Mouse (Mus musculus) limb, embryonic 15.5 days (tissue): ENCODE data around the gene Pigq. TPM values are rescaled to one million over a fixed set of nuclear protein-coding genes. Genes with fewer than 3 reads are reported as not detected.

Source experiments
- ATAC-seq: fragments of 200-750 bp; cut with Nextera tagmentation; 2 replicates; pipeline ENCODE4 v1.8.0; 2017; ENCODE audit warnings: low read depth, moderate TSS enrichment; ENCODE audit not compliant: insufficient number of reproducible peaks, low FRiP score, low TSS enrichment
- H3K27ac ChIP-seq: fragments of 300-500 bp; sonication (generic); 2 replicates; pipeline ENCODE4 v1.5.1; 2015; ENCODE audit warnings: moderate library complexity, mild to moderate bottlenecking, inconsistent platforms
- H3K27me3 ChIP-seq: fragments of 300-500 bp; sonication (generic); 2 replicates; pipeline ENCODE4 v1.6.1; 2015; ENCODE audit warnings: inconsistent platforms
- H3K36me3 ChIP-seq: fragments of 300-500 bp; sonication (generic); 2 replicates; pipeline ENCODE4 v1.6.1; 2015; ENCODE audit warnings: inconsistent platforms
- H3K4me1 ChIP-seq: fragments of 300-500 bp; sonication (generic); 2 replicates; pipeline ENCODE4 v1.6.1; 2015; ENCODE audit warnings: inconsistent platforms
- H3K4me2 ChIP-seq: fragments of 300-500 bp; sonication (generic); 2 replicates; pipeline ENCODE4 v1.6.1; 2015; ENCODE audit warnings: mild to moderate bottlenecking, inconsistent platforms
- H3K4me3 ChIP-seq: fragments of 300-500 bp; sonication (generic); 2 replicates; pipeline ENCODE4 v1.5.1; 2015; ENCODE audit warnings: mild to moderate bottlenecking, inconsistent platforms
- H3K9ac ChIP-seq: fragments of 300-500 bp; sonication (generic); 2 replicates; pipeline ENCODE4 v1.6.1; 2015; ENCODE audit warnings: inconsistent platforms
- H3K9me3 ChIP-seq: fragments of 300-500 bp; sonication (generic); 2 replicates; pipeline ENCODE4 v1.6.1; 2016; ENCODE audit warnings: inconsistent platforms
- WGBS: fragments of 180-500 bp; shearing (Covaris S2); methylation state at CpG from one replicate; pipeline ENCODE4 v1.1.7; 2015; 5-methylcytosine and 5-hydroxymethylcytosine counted together
- polyA plus RNA-seq: library from polyadenylated mRNA; unstranded; fragments of >200 nt; fragmentation: Nextera tagmentation; extraction: Ambion mirVana; gene quantifications from 2 replicates; pipeline ENCODE4 v1.2.1, GENCODE M21; 2015

Gene Pigq
- polyA plus RNA-seq, 1 experiment from 2014 or later = 45.7 TPM

GRCm38 (mm10) chr17:25916931-25917647, 27.6 kb downstream of the Pigq start:
- ATAC-seq = no peak
- Histone ChIP-seq H3K9ac (no peak overlapping the region), H3K27me3 (no peaks in the 10 kb centered on the region), H3K36me3 (peaks cover 17% of the 10 kb centered on the region), H3K4me3 (peak overlapping the region; percentile 3; the same call in 1 of the 2 replicates), H3K4me2 (no peak overlapping the region), H3K9me3 (no peaks in the 10 kb centered on the region), H3K27ac (peak overlapping the region; percentile 5; the same call in 1 of the 2 replicates), H3K4me1 (peaks cover 29% of the 10 kb centered on the region)
- WGBS = 74% methylated on average over 8 of the region's 8 CpGs

DNA sequence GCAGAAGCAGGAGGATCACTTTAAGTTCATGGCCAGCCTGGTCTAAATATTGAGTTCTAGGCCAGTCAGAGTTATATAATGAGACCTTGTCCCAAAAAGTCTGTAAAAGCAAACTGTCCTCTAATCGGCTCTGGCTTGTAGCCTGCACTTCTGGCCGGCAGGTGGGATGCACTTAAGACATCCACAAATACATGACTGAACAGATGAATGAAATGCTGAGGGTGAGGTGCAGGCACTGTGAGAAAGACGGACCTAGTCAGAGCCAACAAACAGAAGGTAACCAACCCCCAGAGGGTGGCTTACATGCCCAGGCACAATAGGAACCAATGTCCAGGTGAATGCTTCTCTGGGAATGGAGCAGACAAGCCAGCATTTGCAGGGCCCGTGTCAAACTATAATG, 30.4 kb downstream of the Pigq start:
- Histone ChIP-seq H3K9ac (no peak overlapping the region), H3K27me3 (no peaks in the 10 kb centered on the region), H3K4me2 (no peak overlapping the region), H3K27ac (no peak overlapping the region), H3K4me1 (peaks cover 22% of the 10 kb centered on the region), H3K9me3 (no peaks in the 10 kb centered on the region), H3K4me3 (no peak overlapping the region), H3K36me3 (peaks cover 24% of the 10 kb centered on the region)
- no peak for ATAC-seq
- 76% methylated on average over 4 of the region's 4 CpGs for WGBS

DNA sequence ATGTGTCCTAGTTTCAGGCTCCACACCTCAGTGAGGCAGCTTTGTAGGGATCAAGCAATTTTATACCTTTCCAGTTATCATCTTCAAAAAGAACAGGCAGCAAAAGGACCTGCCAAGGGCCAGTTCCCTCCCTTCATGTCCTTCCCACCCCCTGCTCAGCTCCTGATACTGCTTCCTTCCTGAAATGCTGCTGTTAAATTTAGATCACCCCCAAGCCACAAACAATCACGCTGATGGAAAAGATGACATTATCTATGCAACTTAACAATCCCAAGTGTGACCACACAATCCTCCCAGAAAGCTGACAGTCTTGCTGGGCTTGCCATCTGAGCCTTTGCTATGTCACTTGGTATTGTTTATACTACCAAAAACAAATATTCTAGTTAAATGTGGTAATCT, 30.9 kb downstream of the Pigq start:
- no peak overlapping the region for H3K4me2 ChIP-seq
- H3K27me3 ChIP-seq = no peaks in the 10 kb centered on the region
- WGBS = 68% methylated on average over 1 of the region's 1 CpGs
- H3K4me3 ChIP-seq = no peak overlapping the region
- H3K4me1 ChIP-seq = peaks cover 22% of the 10 kb centered on the region
- no peak for ATAC-seq
- H3K9me3 ChIP-seq = no peaks in the 10 kb centered on the region
- peaks cover 24% of the 10 kb centered on the region for H3K36me3 ChIP-seq
- no peak overlapping the region for H3K9ac ChIP-seq
- H3K27ac ChIP-seq = no peak overlapping the region

DNA sequence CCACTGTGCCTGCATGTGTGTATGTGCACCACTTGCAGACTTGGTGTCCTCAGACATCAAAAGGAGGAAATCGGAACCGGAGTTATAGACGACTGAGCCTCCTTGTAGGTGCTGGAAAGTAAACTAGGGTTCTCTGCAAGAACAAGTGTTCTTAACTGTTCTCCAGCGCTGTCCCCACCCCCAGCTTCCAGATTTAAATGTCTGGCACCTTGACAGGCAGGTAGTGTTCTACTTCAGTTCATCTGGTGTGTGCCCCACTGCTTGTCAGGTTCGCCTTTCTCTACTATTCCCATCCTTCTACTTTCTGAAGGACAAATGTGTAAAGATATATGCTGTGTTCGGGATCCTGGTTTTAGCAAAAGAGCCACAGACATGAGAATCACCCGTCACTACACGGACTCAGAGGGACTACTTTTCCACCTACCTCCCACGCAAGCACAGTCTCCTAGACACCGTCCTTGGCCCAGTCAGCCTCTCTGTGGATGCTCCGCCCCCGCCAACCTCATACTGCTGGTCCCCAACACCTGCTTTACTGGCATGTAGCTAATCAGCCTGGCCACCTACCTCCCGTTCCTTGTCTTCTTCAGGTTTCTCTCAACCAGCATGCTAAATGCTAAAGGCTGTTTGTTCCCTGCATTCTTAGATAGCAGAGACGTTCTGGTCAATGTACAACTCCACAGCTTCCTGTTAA, 31.4 kb downstream of the Pigq start:
- no peak for ATAC-seq

GRCm38 (mm10) chr17:25911816-25912215, 32.9 kb downstream of the Pigq start:
- Histone ChIP-seq H3K36me3 (peaks cover 19% of the 10 kb centered on the region), H3K4me1 (0 out of 2 replicates have a peak, but pooled peaks cover 3% of the 10 kb centered on the region), H3K27me3 (no peaks in the 10 kb centered on the region), H3K9me3 (no peaks in the 10 kb centered on the region), H3K4me2 (no peak overlapping the region), H3K27ac (no peak overlapping the region), H3K9ac (no peak overlapping the region), H3K4me3 (no peak overlapping the region)
- no peak for ATAC-seq
- 83% methylated on average over 4 of the region's 4 CpGs for WGBS

More for the DNA sequence above, 31.4 kb downstream of the Pigq start:
- Histone ChIP-seq H3K27me3 (no peaks in the 10 kb centered on the region), H3K4me3 (no peak overlapping the region), H3K36me3 (peaks cover 24% of the 10 kb centered on the region), H3K4me1 (peaks cover 17% of the 10 kb centered on the region), H3K4me2 (no peak overlapping the region), H3K27ac (no peak overlapping the region), H3K9ac (no peak overlapping the region), H3K9me3 (no peaks in the 10 kb centered on the region)
- WGBS = 83% methylated on average over 14 of the region's 14 CpGs

GRCm38 (mm10) chr17:25907640-25908039, 37.1 kb downstream of the Pigq start:
- Histone ChIP-seq H3K9me3 (no peaks in the 10 kb centered on the region), H3K4me2 (no peak overlapping the region), H3K9ac (no peak overlapping the region), H3K36me3 (peaks cover 14% of the 10 kb centered on the region), H3K4me1 (no peaks in the 10 kb centered on the region), H3K4me3 (no peak overlapping the region), H3K27me3 (no peaks in the 10 kb centered on the region), H3K27ac (no peak overlapping the region)
- WGBS = 86% methylated on average over 2 of the region's 2 CpGs
- ATAC-seq = no peak

DNA sequence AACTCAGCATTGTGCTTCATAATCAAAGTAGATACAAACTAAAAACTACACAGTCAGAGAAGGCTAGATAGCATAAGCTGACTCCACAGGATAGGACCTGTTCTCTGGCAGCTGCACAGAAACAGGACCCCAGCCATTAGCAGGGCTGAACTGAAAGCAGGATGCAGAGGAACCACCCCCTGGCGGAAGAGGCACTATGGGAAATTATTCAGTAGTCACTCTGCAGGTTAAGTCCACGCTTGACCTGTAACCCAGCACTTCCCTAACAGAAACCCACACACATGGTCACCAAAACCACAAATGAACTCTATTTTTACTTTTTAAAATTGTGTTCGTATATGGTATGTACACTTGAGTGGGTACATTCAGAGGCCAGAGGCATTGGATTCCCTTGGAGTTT, 41.7 kb downstream of the Pigq start:
- Histone ChIP-seq H3K4me1 (no peaks in the 10 kb centered on the region), H3K9me3 (no peaks in the 10 kb centered on the region), H3K36me3 (peaks cover 11% of the 10 kb centered on the region), H3K27ac (no peak overlapping the region), H3K9ac (no peak overlapping the region), H3K27me3 (no peaks in the 10 kb centered on the region), H3K4me3 (no peak overlapping the region), H3K4me2 (no peak overlapping the region)
- ATAC-seq = no peak
- WGBS = 78% methylated on average over 3 of the region's 3 CpGs

- Histone ChIP-seq H3K9ac (no peak overlapping the region), H3K27ac (no peak overlapping the region), H3K27me3 (no peaks in the 10 kb centered on the region), H3K4me3 (no peak overlapping the region), H3K9me3 (no peaks in the 10 kb centered on the region), H3K4me2 (no peak overlapping the region), H3K36me3 (peaks cover 11% of the 10 kb centered on the region), H3K4me1 (no peaks in the 10 kb centered on the region)
- 100% methylated on average over 1 of the region's 1 CpGs for WGBS
- ATAC-seq = no peak
Observed at GRCm38 (mm10) chr17:25900193-25900592, 44.5 kb downstream of the Pigq start.

- WGBS = 70% methylated on average over 12 of the region's 12 CpGs
- Histone ChIP-seq H3K4me2 (no peak overlapping the region), H3K9me3 (no peaks in the 10 kb centered on the region), H3K4me3 (no peak overlapping the region), H3K4me1 (0 out of 2 replicates have a peak, but pooled peaks cover 2% of the 10 kb centered on the region), H3K27me3 (no peaks in the 10 kb centered on the region), H3K9ac (no peak overlapping the region), H3K36me3 (peaks cover 16% of the 10 kb centered on the region), H3K27ac (no peak overlapping the region)
- ATAC-seq = no peak
Observed at GRCm38 (mm10) chr17:25895891-25896290, 48.8 kb downstream of the Pigq start.

GRCm38 (mm10) chr17:25895415-25895814, 49.3 kb downstream of the Pigq start:
- 0 out of 2 replicates have a peak, but pooled peaks cover 2% of the 10 kb centered on the region for H3K4me1 ChIP-seq
- H3K27ac ChIP-seq = no peak overlapping the region
- no peaks in the 10 kb centered on the region for H3K27me3 ChIP-seq
- H3K4me2 ChIP-seq = no peak overlapping the region
- no peaks in the 10 kb centered on the region for H3K9me3 ChIP-seq
- ATAC-seq = no peak
- peaks cover 17% of the 10 kb centered on the region for H3K36me3 ChIP-seq
- H3K4me3 ChIP-seq = no peak overlapping the region
- H3K9ac ChIP-seq = no peak overlapping the region
- WGBS = 54% methylated on average over 2 of the region's 2 CpGs

DNA sequence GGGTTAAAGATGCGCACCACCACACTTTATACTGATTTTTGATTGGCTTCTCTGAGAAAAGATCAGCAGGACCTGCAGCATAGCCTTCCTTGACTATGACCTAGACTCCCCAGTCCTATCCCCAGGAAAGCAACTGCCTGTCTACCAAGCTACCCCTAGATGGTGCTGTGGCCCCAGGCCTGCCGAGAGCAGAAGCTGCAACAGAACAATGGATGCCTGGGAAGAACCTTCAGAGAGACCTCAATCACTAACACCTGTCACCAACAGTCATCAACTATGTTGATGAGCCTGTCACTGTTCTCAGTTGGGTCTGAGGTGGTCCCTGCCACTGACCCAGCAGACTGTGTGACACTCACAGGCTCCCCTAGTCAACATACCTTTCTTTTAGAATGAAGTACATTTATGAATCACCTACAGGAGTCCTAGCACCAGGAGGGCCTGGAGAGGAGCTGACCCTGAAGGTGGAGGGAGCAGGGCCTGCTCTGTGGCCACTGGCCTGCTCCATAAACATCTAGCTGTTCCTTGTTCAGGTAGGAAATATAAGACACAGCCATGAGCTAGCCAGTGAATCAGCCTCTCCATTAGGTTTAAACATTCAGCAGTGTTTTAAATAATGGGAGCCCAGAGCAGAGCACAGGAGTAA, 50.6 kb downstream of the Pigq start:
- Histone ChIP-seq H3K36me3 (peaks cover 25% of the 10 kb centered on the region; the same call in 1 of the 2 replicates), H3K27me3 (no peaks in the 10 kb centered on the region), H3K4me1 (0 out of 2 replicates have a peak, but pooled peaks cover 2% of the 10 kb centered on the region), H3K4me3 (no peak overlapping the region), H3K27ac (no peak overlapping the region), H3K4me2 (no peak overlapping the region), H3K9me3 (no peaks in the 10 kb centered on the region), H3K9ac (no peak overlapping the region)
- 34% methylated on average over 2 of the region's 2 CpGs for WGBS
- no peak for ATAC-seq

GRCm38 (mm10) chr17:25888837-25889236, 55.9 kb downstream of the Pigq start:
- H3K27ac ChIP-seq = no peak overlapping the region
- no peak overlapping the region for H3K4me3 ChIP-seq
- ATAC-seq = no peak
- 83% methylated on average over 3 of the region's 3 CpGs for WGBS
- H3K9ac ChIP-seq = no peak overlapping the region
- peaks cover 54% of the 10 kb centered on the region for H3K36me3 ChIP-seq
- no peaks in the 10 kb centered on the region for H3K27me3 ChIP-seq
- no peaks in the 10 kb centered on the region for H3K9me3 ChIP-seq
- no peaks in the 10 kb centered on the region for H3K4me1 ChIP-seq
- no peak overlapping the region for H3K4me2 ChIP-seq
